Mouse (Mus musculus): ENCODE results near the gene Fam183b.
"Not testable (repeated sequence)": the region's sequence is repeated elsewhere in the genome, so short reads cannot be mapped to it uniquely, and the experiment has no call there.

The Fam183b gene

GRCm38 (mm10) chr11:58801558-58802228, at the start of gene Fam183b:
Fam183b (minus strand) TSS chr11:58801960.
- DNase-seq: no peak

- no peak for DNase-seq
These were observed 48.0 kb upstream of the Fam183b start for GRCm38 (mm10) chr11:58849731-58850130.

- peak in 1 of 2 experiments; percentile 38 for DNase-seq
These were observed 45.9 kb upstream of the Fam183b start for GRCm38 (mm10) chr11:58847636-58848035.

- DNase-seq: peak; percentile 77 to 86
These were observed 45.2 kb upstream of the Fam183b start, which contains the start of gene Gm12258 for GRCm38 (mm10) chr11:58846919-58847461. Gm12258 (plus strand) TSS chr11:58847158.

- DNase-seq: not testable (repeated sequence)
These were observed 37.2 kb upstream of the Fam183b start, which contains the start of gene Olfr311 for GRCm38 (mm10) chr11:58838951-58839350. Olfr311 (plus strand) TSS chr11:58839251.

- peak; percentile 45 to 70 for DNase-seq
These were observed 30.8 kb upstream of the Fam183b start for GRCm38 (mm10) chr11:58832541-58832940.

- DNase-seq: peak in 1 of 2 experiments; percentile 52
These were observed 28.0 kb upstream of the Fam183b start for GRCm38 (mm10) chr11:58829764-58830163.

- DNase-seq: not testable (repeated sequence)
These were observed 27.2 kb upstream of the Fam183b start, which contains the start of gene Olfr312 for GRCm38 (mm10) chr11:58828937-58829336. Olfr312 (plus strand) TSS chr11:58829237.

GRCm38 (mm10) chr11:58815676-58816075, 13.9 kb upstream of the Fam183b start:
- DNase-seq: no peak

GRCm38 (mm10) chr11:58814700-58815099, 12.9 kb upstream of the Fam183b start, which contains the start of gene Olfr313:
Olfr313 (plus strand) TSS chr11:58815000.
- not testable (repeated sequence) for DNase-seq

- no peak for DNase-seq
These were observed 10.2 kb upstream of the Fam183b start for GRCm38 (mm10) chr11:58812001-58812400.

GRCm38 (mm10) chr11:58804393-58804792, 2.6 kb upstream of the Fam183b start:
- no peak for DNase-seq

- no peak for DNase-seq
These were observed 2.1 kb upstream of the Fam183b start for GRCm38 (mm10) chr11:58803871-58804270.

GRCm38 (mm10) chr11:58799747-58800146, 2.0 kb downstream of the Fam183b start:
- DNase-seq: no peak

GRCm38 (mm10) chr11:58796850-58797249, 4.9 kb downstream of the Fam183b start:
- no peak for DNase-seq

GRCm38 (mm10) chr11:58795856-58796255, 5.9 kb downstream of the Fam183b start:
- no peak for DNase-seq

GRCm38 (mm10) chr11:58790646-58791045, 11.1 kb downstream of the Fam183b start:
- no peak for DNase-seq

- no peak for DNase-seq
These were observed 11.7 kb downstream of the Fam183b start for GRCm38 (mm10) chr11:58790053-58790452.

GRCm38 (mm10) chr11:58789532-58789931, 12.2 kb downstream of the Fam183b start:
- no peak for DNase-seq

- DNase-seq: peak; percentile 37 to 54
These were observed 13.4 kb downstream of the Fam183b start for GRCm38 (mm10) chr11:58788346-58788745.

- DNase-seq: peak; percentile 57 to 75
These were observed 14.1 kb downstream of the Fam183b start for GRCm38 (mm10) chr11:58787651-58788050.

- DNase-seq: no peak
These were observed 17.6 kb downstream of the Fam183b start for GRCm38 (mm10) chr11:58784182-58784581.

- no peak for DNase-seq
These were observed 19.2 kb downstream of the Fam183b start, which contains the start of gene Olfr314 for GRCm38 (mm10) chr11:58782480-58783089. Olfr314 (plus strand) TSS chr11:58782952.

GRCm38 (mm10) chr11:58772888-58773287, 28.9 kb downstream of the Fam183b start, which contains the start of gene Olfr315:
Olfr315 (plus strand) TSS chr11:58773188.
- DNase-seq: no peak
